Mouse (Mus musculus): ENCODE data around the gene Sox6.

DNA sequence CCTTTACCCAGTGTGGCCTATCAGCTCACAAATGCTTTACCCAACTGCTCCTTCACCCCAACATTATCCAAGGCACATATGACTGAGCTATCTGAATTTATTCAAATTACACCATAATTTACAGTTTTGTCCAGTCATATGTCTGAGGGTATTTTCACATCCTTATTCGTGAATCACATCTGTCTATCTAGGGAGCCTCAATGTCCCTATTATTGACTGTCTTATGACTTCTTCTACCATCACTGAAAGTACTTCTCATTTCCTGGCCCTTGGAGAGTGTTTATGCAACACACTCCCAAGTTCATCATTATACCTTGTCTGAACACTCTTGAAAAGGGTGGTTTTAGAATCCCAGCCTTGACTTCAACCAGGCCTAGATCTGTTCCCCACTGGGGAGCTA, 128.3 kb downstream of the Sox6 start:
- no peak for TF ChIP-seq CTCF (IDR thresholded peaks at IDR 0.05; ENCODE audit: borderline replicate concordance, insufficient read depth, low read depth, low read length)
- TF ChIP-seq POLR2A (IDR thresholded peaks at IDR 0.05; ENCODE audit: borderline replicate concordance, insufficient read depth, low read length): no peak

Measured in cerebellum, adult 2 months (tissue).